Mouse (Mus musculus) kidney, embryonic 14.5 days (tissue): ENCODE results near the gene Yy2. TPM values are rescaled to one million over a fixed set of nuclear protein-coding genes. Genes with fewer than 3 reads are reported as not detected.

Experiments used
- ATAC-seq: fragments of 200-750 bp; cut with Nextera tagmentation; 2 replicates; pipeline ENCODE4 v1.8.0; 2017; ENCODE audit warnings: moderate number of reproducible peaks, mild to moderate bottlenecking, moderate TSS enrichment, moderate library complexity; ENCODE audit not compliant: low FRiP score, low TSS enrichment
- H3K27ac ChIP-seq: fragments of 300-500 bp; sonication (generic); 2 replicates; pipeline ENCODE4 v1.5.1; 2014; ENCODE audit warnings: low read depth, mild to moderate bottlenecking, low read length, moderate library complexity, mixed read lengths
- H3K27me3 ChIP-seq: fragments of 300-500 bp; sonication (generic); 2 replicates; pipeline ENCODE4 v1.6.1; 2014; ENCODE audit warnings: mild to moderate bottlenecking, low read length; ENCODE audit not compliant: control insufficient read depth, insufficient read depth
- H3K36me3 ChIP-seq: fragments of 300-500 bp; sonication (generic); 2 replicates; pipeline ENCODE4 v1.6.1; 2014; ENCODE audit warnings: low read length, mixed read lengths; ENCODE audit not compliant: control insufficient read depth, insufficient read depth
- H3K4me1 ChIP-seq: fragments of 300-500 bp; sonication (generic); 2 replicates; pipeline ENCODE4 v1.6.1; 2014; ENCODE audit warnings: low read length, mixed read lengths; ENCODE audit not compliant: control insufficient read depth, insufficient read depth
- H3K4me2 ChIP-seq: fragments of 300-500 bp; sonication (generic); replicated peaks from 2 replicates; pipeline ENCODE4 v1.6.1; 2014; ENCODE audit warnings: low read depth, mild to moderate bottlenecking, low read length
- H3K4me3 ChIP-seq: fragments of 300-500 bp; sonication (generic); 2 replicates; pipeline ENCODE4 v1.5.1; 2014; ENCODE audit warnings: mild to moderate bottlenecking, low read length
- H3K9ac ChIP-seq: fragments of 300-500 bp; sonication (generic); 2 replicates; pipeline ENCODE4 v1.6.1; 2014; ENCODE audit warnings: low read depth, mild to moderate bottlenecking, low read length, moderate library complexity
- H3K9me3 ChIP-seq: fragments of 300-500 bp; sonication (generic); 2 replicates; pipeline ENCODE4 v1.6.1; 2016; ENCODE audit warnings: low read length; ENCODE audit not compliant: control insufficient read depth
- WGBS: fragments of 180-500 bp; shearing (Covaris S2); extraction: QIAGEN DNeasy Blood & Tissue Kit; methylation state at CpG from one replicate; pipeline ENCODE4 v1.1.7; 2014; 5-methylcytosine and 5-hydroxymethylcytosine counted together
- polyA plus RNA-seq: library from polyadenylated mRNA; unstranded; fragments of >200 nt; fragmentation: Nextera tagmentation; extraction: Ambion mirVana; gene quantifications from 2 replicates; pipeline ENCODE4 v1.2.1, GENCODE M21; 2014

The Yy2 gene
- polyA plus RNA-seq, 1 experiment from 2014 or later = 6.6 TPM

DNA sequence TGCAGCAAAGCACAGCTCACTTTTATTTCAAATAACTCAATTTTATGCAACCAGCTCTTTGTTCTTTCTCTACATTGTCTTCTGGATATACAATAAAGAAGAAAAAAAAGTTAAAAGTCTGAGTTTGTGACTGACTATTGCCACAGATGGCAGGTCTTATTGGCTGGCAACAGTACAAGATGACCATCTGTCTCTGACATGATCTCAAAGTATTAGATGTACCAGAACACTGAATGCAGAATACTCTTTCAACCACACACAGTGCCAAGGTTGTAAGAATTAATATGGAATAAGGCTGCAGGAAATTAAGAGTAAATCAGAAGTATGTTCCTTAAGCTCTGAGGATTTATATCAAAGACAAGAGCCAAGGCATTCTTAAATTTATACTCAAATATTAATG is 17.6 kb upstream of the Yy2 start:
- Histone ChIP-seq H3K27me3 (no peaks in the 10 kb centered on the region), H3K36me3 (0 out of 2 replicates have a peak, but pooled peaks cover 3% of the 10 kb centered on the region), H3K4me2 (no peak overlapping the region), H3K4me1 (no peaks in the 10 kb centered on the region), H3K9ac (no peak overlapping the region), H3K27ac (no peak overlapping the region), H3K4me3 (no peak overlapping the region), H3K9me3 (no peaks in the 10 kb centered on the region)
- ATAC-seq = no peak

- no peak overlapping the region for H3K9ac ChIP-seq
- H3K4me3 ChIP-seq = no peak overlapping the region
- ATAC-seq = no peak
- no peaks in the 10 kb centered on the region for H3K27me3 ChIP-seq
- no peaks in the 10 kb centered on the region; the same call in 1 of the 2 replicates for H3K36me3 ChIP-seq
- WGBS = 82% methylated on average over 6 of the region's 6 CpGs
- no peak overlapping the region for H3K4me2 ChIP-seq
- H3K9me3 ChIP-seq = no peaks in the 10 kb centered on the region
- no peaks in the 10 kb centered on the region for H3K4me1 ChIP-seq
- H3K27ac ChIP-seq = no peak overlapping the region
Observed at GRCm38 (mm10) chrX:157579108-157579614, 10.4 kb upstream of the Yy2 start.

DNA sequence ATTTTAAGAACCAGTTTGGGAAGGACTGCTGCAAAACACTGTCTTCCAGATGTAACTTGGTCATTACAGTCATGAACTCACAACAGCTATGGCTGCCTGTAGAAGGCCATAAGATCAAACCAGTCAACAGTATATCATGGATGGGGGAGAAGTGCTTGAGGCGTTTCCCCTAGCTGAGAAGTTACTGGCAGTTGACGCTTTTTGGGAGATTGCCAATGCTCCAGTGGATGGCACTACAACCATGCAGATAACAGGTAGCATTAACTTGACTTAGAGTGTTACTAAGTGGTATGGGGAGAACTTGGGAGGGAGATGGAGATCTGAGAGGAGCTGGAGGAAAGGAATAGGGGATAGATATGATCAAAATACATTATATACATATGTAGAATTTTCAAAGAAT is 5.9 kb upstream of the Yy2 start:
- H3K9me3 ChIP-seq = no peaks in the 10 kb centered on the region
- 74% methylated on average over 2 of the region's 2 CpGs for WGBS

DNA sequence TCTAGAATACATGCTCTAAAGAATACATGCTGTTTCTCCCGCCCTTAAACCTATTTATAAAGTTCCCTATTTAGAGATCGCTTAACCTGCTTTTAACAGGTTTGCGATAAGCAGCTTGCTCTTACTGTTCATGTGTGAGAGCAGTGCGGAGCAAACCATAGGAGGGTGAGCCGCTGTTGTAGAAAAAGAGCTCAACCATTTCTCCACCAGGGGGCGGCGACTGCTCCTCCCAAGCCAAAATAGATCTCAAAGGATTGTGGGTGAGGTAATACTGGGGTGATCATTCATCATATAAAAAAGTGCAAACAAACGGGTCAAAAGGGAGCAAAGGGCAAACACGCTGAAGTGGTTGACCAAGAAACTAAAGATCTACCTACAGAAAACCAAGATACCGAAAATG is 5.0 kb downstream of the Yy2 start:
- Histone ChIP-seq H3K9me3 (no peaks in the 10 kb centered on the region), H3K27me3 (no peaks in the 10 kb centered on the region), H3K27ac (no peak overlapping the region), H3K9ac (no peak overlapping the region), H3K4me2 (no peak overlapping the region), H3K4me1 (no peaks in the 10 kb centered on the region), H3K36me3 (peaks cover 8% of the 10 kb centered on the region; the same call in 1 of the 2 replicates), H3K4me3 (no peak overlapping the region)
- no peak for ATAC-seq
- WGBS = 76% methylated on average over 10 of the region's 10 CpGs

More for the DNA sequence above, 5.9 kb upstream of the Yy2 start:
- Histone ChIP-seq H3K4me1 (no peaks in the 10 kb centered on the region), H3K4me2 (no peak overlapping the region), H3K27me3 (no peaks in the 10 kb centered on the region), H3K9ac (no peak overlapping the region), H3K4me3 (no peak overlapping the region), H3K27ac (no peak overlapping the region), H3K36me3 (no peaks in the 10 kb centered on the region; the same call in 1 of the 2 replicates)
- no peak for ATAC-seq

DNA sequence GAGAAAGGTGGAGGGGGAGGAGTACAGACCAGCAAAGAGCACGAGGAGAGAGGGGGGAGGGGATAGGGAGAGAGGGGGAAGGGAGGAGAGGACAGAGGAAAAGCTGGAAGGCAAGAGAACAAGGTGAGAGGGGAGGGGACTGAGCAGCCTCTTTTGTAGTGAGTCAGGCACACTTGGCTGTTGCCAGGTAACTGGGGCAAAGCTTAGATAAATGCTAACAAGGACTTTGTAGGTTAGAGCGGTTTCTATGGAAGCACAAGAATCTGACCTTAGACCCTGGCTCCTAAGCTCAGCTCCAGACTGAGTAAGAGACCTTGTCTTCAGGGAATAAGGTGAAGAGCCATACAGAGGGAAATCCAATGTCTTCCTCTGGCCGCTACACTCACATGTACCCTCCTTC is 21.7 kb downstream of the Yy2 start:
- WGBS = 41% methylated on average over 3 of the region's 3 CpGs
- Histone ChIP-seq H3K27me3 (no peaks in the 10 kb centered on the region), H3K27ac (no peak overlapping the region), H3K4me3 (no peak overlapping the region), H3K9me3 (no peaks in the 10 kb centered on the region), H3K4me2 (no peak overlapping the region), H3K9ac (no peak overlapping the region), H3K4me1 (no peaks in the 10 kb centered on the region), H3K36me3 (no peaks in the 10 kb centered on the region; the same call in 1 of the 2 replicates)
- 0 out of 2 replicates have a peak, but pooled peaks have one; percentile 35 for ATAC-seq

Other genes starting within 250 kb of the Yy2 start
- gene Phex, start 153.7 kb downstream of the Yy2 start, polyA plus RNA-seq = 0.22 and 0.33 TPM in 2 replicates
- gene Sms, start 76.7 kb downstream of the Yy2 start, polyA plus RNA-seq = 77.7 and 80.9 TPM in 2 replicates
- gene Mbtps2, start 29.7 kb upstream of the Yy2 start, polyA plus RNA-seq = 17.1 and 28.5 TPM in 2 replicates
- gene Smpx, start 129.9 kb upstream of the Yy2 start, polyA plus RNA-seq = 1.2 and 2.4 TPM in 2 replicates
- 0.20 and 0.53 TPM in 2 replicates for gene Klhl34, start 249.4 kb upstream of the Yy2 start, polyA plus RNA-seq